Mouse (Mus musculus): ENCODE measurements around the gene Ier2. TPM values are rescaled to one million over a fixed set of nuclear protein-coding genes. Genes with fewer than 3 reads are reported as not detected.
"Not testable (repeated sequence)": the region's sequence is repeated elsewhere in the genome, so short reads cannot be mapped to it uniquely, and the experiment has no call there.

The Ier2 gene
- polyA plus RNA-seq, 1 experiment from 2014 or later, result 13.1 TPM

DNA sequence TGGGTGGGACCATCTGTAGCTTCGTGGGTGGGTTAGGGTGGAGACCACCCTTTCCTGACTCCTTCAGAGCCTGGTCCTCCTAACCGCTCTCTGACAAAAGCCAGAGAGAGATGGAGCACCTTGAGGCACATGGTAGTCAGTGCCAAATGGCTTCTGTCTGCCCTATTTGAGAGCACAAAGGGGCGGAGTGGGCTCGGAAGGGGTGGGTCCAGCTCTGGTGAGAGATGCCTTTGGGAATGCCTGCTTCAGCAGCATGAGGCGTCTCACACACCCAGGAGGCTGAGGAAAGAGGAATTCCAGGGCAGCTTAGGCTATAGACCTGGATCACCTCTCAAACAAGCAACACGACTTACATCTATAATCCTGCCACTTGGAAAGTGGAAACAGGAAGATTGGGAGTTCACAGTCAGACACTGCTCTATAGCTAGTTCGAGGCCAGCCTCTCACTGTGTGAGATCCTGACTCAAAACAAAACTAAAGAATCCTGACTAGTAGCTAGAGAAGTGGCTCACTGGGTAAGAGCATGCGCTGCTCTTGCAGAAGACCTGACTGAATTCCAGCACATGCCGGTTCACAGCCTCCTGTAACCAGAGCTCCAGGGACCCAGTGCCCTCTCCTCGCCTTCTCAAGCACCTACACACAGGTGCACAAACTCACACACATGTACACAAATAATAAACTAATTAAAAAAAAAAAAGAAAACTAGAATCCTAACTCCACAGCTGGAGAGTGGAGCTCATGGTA is 28.6 kb downstream of the Ier2 start:
- no peaks in the 10 kb centered on the region for H3K79me2 ChIP-seq (ENCODE audit: inconsistent target)
- H3K27ac ChIP-seq, result no peak overlapping the region
- H3K4me3 ChIP-seq (ENCODE audit: inconsistent target), result no peak overlapping the region
- WGBS (ENCODE audit: missing documents), result 83% methylated on average over 10 of the region's 10 CpGs
- H3K36me3 ChIP-seq (ENCODE audit: inconsistent target), result no peaks in the 10 kb centered on the region

DNA sequence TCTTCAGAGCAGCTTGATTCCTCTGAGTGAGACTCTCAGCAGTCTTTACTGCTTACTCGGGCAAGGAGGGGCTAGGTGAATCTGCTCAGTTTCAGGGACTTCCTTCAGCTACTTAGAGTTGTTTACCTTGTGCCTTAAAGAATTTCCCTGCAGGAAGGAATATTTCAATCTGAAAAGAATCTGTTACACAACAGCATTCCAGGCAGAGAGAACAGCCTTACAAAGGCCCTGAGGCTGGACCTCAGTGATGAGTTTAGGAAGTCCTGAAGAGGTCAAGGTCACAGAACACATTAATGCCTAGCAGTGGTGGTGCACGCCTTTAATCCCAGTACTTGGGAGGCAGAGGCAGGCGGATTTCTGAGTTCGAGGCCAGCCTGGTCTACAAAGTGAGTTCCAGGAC is 30.8 kb downstream of the Ier2 start:
- Histone ChIP-seq H3K79me2 (ENCODE audit: inconsistent target) (no peaks in the 10 kb centered on the region), H3K4me3 (ENCODE audit: inconsistent target) (no peak overlapping the region), H3K36me3 (ENCODE audit: inconsistent target) (no peaks in the 10 kb centered on the region), H3K27ac (no peak overlapping the region)
- 96% methylated on average over 3 of the region's 4 CpGs for WGBS (ENCODE audit: missing documents)

GRCm38 (mm10) chr8:84630145-84630544 is 32.5 kb downstream of the Ier2 start:
- Histone ChIP-seq H3K4me3 (ENCODE audit: inconsistent target) (no peak overlapping the region), H3K79me2 (ENCODE audit: inconsistent target) (no peaks in the 10 kb centered on the region), H3K36me3 (ENCODE audit: inconsistent target) (no peaks in the 10 kb centered on the region), H3K27ac (no peak overlapping the region)
- 80% methylated on average over 4 of the region's 4 CpGs for WGBS (ENCODE audit: missing documents)

DNA sequence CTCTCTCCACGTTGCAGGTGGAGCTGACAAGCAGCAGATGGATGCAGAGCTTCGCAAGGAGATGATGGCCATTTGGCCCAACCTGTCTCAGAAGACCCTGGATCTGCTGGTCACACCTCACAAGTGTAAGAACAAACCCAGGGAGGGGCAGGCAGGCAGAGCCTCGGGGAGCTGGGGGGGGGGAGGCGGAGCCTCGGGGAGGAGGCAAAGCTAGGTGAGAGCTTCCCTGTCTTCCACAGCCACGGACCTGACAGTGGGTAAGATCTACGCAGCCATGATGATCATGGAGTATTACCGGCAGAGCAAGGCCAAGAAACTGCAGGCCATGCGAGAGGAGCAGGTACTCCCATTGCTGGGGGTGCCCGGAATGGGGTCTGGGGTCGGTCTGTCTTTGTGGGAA is 33.1 kb downstream of the Ier2 start:
- WGBS (ENCODE audit: missing documents), result 89% methylated on average over 11 of the region's 11 CpGs
- no peaks in the 10 kb centered on the region for H3K79me2 ChIP-seq (ENCODE audit: inconsistent target)

GRCm38 (mm10) chr8:84623425-84623824 is 39.2 kb downstream of the Ier2 start:
- WGBS (ENCODE audit: missing documents), result 86% methylated on average over 4 of the region's 4 CpGs
- not testable (repeated sequence) for H3K79me2 ChIP-seq (ENCODE audit: inconsistent target); H3K4me3 ChIP-seq (ENCODE audit: inconsistent target); H3K27ac ChIP-seq; H3K36me3 ChIP-seq (ENCODE audit: inconsistent target)

More for the DNA sequence above, 33.1 kb downstream of the Ier2 start:
- Histone ChIP-seq H3K36me3 (ENCODE audit: inconsistent target) (no peaks in the 10 kb centered on the region), H3K4me3 (ENCODE audit: inconsistent target) (no peak overlapping the region), H3K27ac (no peak overlapping the region)

GRCm38 (mm10) chr8:84621102-84621625 is 41.5 kb downstream of the Ier2 start:
- Histone ChIP-seq H3K79me2 (ENCODE audit: inconsistent target) (no peaks in the 10 kb centered on the region), H3K27ac (no peak overlapping the region), H3K4me3 (ENCODE audit: inconsistent target) (no peak overlapping the region), H3K36me3 (ENCODE audit: inconsistent target) (no peaks in the 10 kb centered on the region)
- WGBS (ENCODE audit: missing documents), result 88% methylated on average over 8 of the region's 8 CpGs

- H3K4me3 ChIP-seq (ENCODE audit: inconsistent target), result no peak overlapping the region
- H3K36me3 ChIP-seq (ENCODE audit: inconsistent target), result no peaks in the 10 kb centered on the region
- 80% methylated on average over 16 of the region's 22 CpGs for whole genome bisulfite sequencing (ENCODE audit: missing documents)
- no peak overlapping the region for H3K27ac ChIP-seq
- H3K79me2 ChIP-seq (ENCODE audit: inconsistent target), result no peaks in the 10 kb centered on the region
Observed at GRCm38 (mm10) chr8:84617005-84617404, 45.6 kb downstream of the Ier2 start.

- H3K4me3 ChIP-seq (ENCODE audit: inconsistent target), result no peak overlapping the region
- WGBS (ENCODE audit: missing documents), result 82% methylated on average over 22 of the region's 22 CpGs
Observed at GRCm38 (mm10) chr8:84615666-84616485, 46.8 kb downstream of the Ier2 start.

DNA sequence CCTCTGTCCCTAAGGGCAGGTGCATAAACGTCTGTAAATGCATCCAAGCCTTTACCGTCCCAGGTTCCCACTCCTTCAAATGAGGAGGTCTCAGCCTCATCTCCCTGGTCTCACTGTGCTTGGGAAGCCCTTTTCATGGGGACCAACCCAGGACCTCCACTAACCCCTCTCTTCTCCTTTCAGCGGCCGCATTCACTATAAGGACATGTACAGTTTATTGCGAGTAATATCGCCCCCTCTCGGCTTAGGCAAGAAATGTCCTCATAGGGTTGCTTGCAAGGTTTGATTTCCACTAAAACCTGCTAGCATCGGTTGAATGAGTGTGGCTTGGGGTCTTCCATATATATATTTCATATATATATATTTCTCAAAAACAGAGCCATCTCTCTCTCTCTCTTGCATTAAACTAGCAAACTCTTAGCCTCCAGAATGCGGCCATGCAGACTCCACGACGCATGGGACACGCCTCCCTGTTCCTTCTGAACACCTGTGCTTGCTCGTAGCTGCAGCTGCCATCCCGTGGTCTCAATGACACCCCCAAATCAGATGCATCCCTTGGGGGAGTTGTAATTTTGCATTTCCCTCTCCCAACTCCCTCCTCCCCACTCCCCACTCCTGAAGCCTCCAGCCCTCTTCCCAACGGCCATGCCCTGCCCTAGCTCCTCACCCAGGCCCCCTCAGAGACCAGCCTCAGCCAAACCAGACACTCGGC is 48.0 kb downstream of the Ier2 start:
- H3K79me2 ChIP-seq (ENCODE audit: inconsistent target), result no peaks in the 10 kb centered on the region
- 44% methylated on average over 15 of the region's 16 CpGs for WGBS (ENCODE audit: missing documents)
- H3K27ac ChIP-seq, result no peak overlapping the region
- H3K4me3 ChIP-seq (ENCODE audit: inconsistent target), result no peak overlapping the region
- no peaks in the 10 kb centered on the region for H3K36me3 ChIP-seq (ENCODE audit: inconsistent target)

More at GRCm38 (mm10) chr8:84615666-84616485, 46.8 kb downstream of the Ier2 start:
- H3K27ac ChIP-seq, result no peak overlapping the region
- no peaks in the 10 kb centered on the region for H3K36me3 ChIP-seq (ENCODE audit: inconsistent target)
- H3K79me2 ChIP-seq (ENCODE audit: inconsistent target), result no peaks in the 10 kb centered on the region

Other genes with a start within 250 kb of the Ier2 start
- gene Trmt1, start 23.5 kb upstream of the Ier2 start, polyA plus RNA-seq (2018), result 24.6 to 51.1 TPM (median 43.5 TPM) in 3 replicates
- 42.2 to 61.4 TPM (median 49.6 TPM) in 3 replicates for gene Nacc1, start 25.0 kb upstream of the Ier2 start, polyA plus RNA-seq (2018)
- 38.2 to 65.7 TPM (median 48.7 TPM) in 3 replicates for gene Lyl1, start 38.6 kb upstream of the Ier2 start, polyA plus RNA-seq (2018)
- not detected in 3 replicates for gene G430095P16Rik, start 60.2 kb upstream of the Ier2 start, polyA plus RNA-seq (2018)
- gene Nfix, start 137.5 kb upstream of the Ier2 start, polyA plus RNA-seq (2018), result 3.6 to 6.9 TPM (median 4.3 TPM) in 3 replicates
- gene Dand5, start 160.0 kb upstream of the Ier2 start, polyA plus RNA-seq (2018), result 1.2 to 3.3 TPM (median 2.9 TPM) in 3 replicates
- 5.8 to 13.9 TPM (median 8.6 TPM) in 3 replicates for gene Gadd45gip1, start 168.7 kb upstream of the Ier2 start, polyA plus RNA-seq (2018)
- gene Rad23a, start 177.8 kb upstream of the Ier2 start, polyA plus RNA-seq (2018), result 49.2 to 87.2 TPM (median 79.3 TPM) in 3 replicates
- gene Calr, start 184.1 kb upstream of the Ier2 start, polyA plus RNA-seq (2018), result 836 to 3,382 TPM (median 1,154 TPM) in 3 replicates
- 24.5 to 43.1 TPM (median 29.5 TPM) in 3 replicates for gene Farsa, start 194.1 kb upstream of the Ier2 start, polyA plus RNA-seq (2018)
- gene Syce2, start 209.3 kb upstream of the Ier2 start, polyA plus RNA-seq (2018), result 7.0 to 30.9 TPM (median 18.1 TPM) in 3 replicates
- 11.1 to 13.7 TPM (median 12.0 TPM) in 3 replicates for gene Gcdh, start 231.1 kb upstream of the Ier2 start, polyA plus RNA-seq (2018)
- 0.09 TPM in 1 of 3 replicates, not detected in the others for gene Klf1, start 239.1 kb upstream of the Ier2 start, polyA plus RNA-seq (2018)
- 160 to 211 TPM (median 178 TPM) in 3 replicates for gene Dnase2a, start 245.7 kb upstream of the Ier2 start, polyA plus RNA-seq (2018)